Mouse (Mus musculus) liver (tissue): Measurements from ENCODE around the gene Ide.

Source experiments
- DNase-seq: peaks from one replicate; pipeline ENCODE4 v3.0.0-alpha.2; 2020; ENCODE audit warnings: mixed read lengths

Gene Ide

GRCm38 (mm10) chr19:37337752-37338151 is at the start of gene Ide:
Gene Ide, minus strand, starts transcription at chr19:37337852.
- DNase-seq = no peak

- DNase-seq = no peak
Observed at GRCm38 (mm10) chr19:37386126-37386525, 48.5 kb upstream of the Ide start.

- no peak for DNase-seq
Observed at GRCm38 (mm10) chr19:37378816-37379215, 41.2 kb upstream of the Ide start.

- DNase-seq = no peak
Observed at GRCm38 (mm10) chr19:37377404-37377990, 39.8 kb upstream of the Ide start.

GRCm38 (mm10) chr19:37376841-37377240 is 39.2 kb upstream of the Ide start:
- DNase-seq = no peak

- peak; percentile 95 for DNase-seq
Observed at GRCm38 (mm10) chr19:37375755-37376615, 38.3 kb upstream of the Ide start, which contains the start of gene Kif11. Gene Kif11, plus strand, starts transcription at chr19:37376403.

GRCm38 (mm10) chr19:37374941-37375754 is 37.5 kb upstream of the Ide start:
- peak; percentile 11 for DNase-seq

- no peak for DNase-seq
Observed at GRCm38 (mm10) chr19:37370356-37370755, 32.7 kb upstream of the Ide start.

- no peak for DNase-seq
Observed at GRCm38 (mm10) chr19:37369921-37370320, 32.3 kb upstream of the Ide start.

- DNase-seq = no peak
Observed at GRCm38 (mm10) chr19:37368990-37369389, 31.3 kb upstream of the Ide start.

GRCm38 (mm10) chr19:37363128-37363939 is 25.7 kb upstream of the Ide start:
- DNase-seq = no peak

GRCm38 (mm10) chr19:37362545-37362944 is 24.9 kb upstream of the Ide start:
- DNase-seq = no peak

GRCm38 (mm10) chr19:37360044-37360443 is 22.4 kb upstream of the Ide start:
- no peak for DNase-seq

- no peak for DNase-seq
Observed at GRCm38 (mm10) chr19:37353331-37353730, 15.7 kb upstream of the Ide start.

GRCm38 (mm10) chr19:37352756-37353155 is 15.1 kb upstream of the Ide start:
- no peak for DNase-seq

- no peak for DNase-seq
Observed at GRCm38 (mm10) chr19:37348952-37349351, 11.3 kb upstream of the Ide start.

GRCm38 (mm10) chr19:37348331-37348730 is 10.7 kb upstream of the Ide start:
- no peak for DNase-seq

GRCm38 (mm10) chr19:37346258-37346657 is 8.6 kb upstream of the Ide start:
- no peak for DNase-seq

GRCm38 (mm10) chr19:37343899-37344298 is 6.2 kb upstream of the Ide start:
- DNase-seq = no peak

- DNase-seq = no peak
Observed at GRCm38 (mm10) chr19:37340931-37341330, 3.3 kb upstream of the Ide start.

GRCm38 (mm10) chr19:37340495-37340894 is 2.8 kb upstream of the Ide start:
- DNase-seq = no peak

GRCm38 (mm10) chr19:37335392-37335791 is 2.3 kb downstream of the Ide start:
- DNase-seq = no peak

- DNase-seq = peak; percentile 20
Observed at GRCm38 (mm10) chr19:37333357-37333756, 4.3 kb downstream of the Ide start.
